Mouse (Mus musculus) fibroblast of lung, adult 2 months (primary cell): ENCODE data around the gene Tbk1.

ENCODE experiments used
- DNase-seq: peaks from one replicate; pipeline ENCODE4 v3.0.0-alpha.2; 2011; ENCODE audit warnings: low read depth

The Tbk1 gene

DNA sequence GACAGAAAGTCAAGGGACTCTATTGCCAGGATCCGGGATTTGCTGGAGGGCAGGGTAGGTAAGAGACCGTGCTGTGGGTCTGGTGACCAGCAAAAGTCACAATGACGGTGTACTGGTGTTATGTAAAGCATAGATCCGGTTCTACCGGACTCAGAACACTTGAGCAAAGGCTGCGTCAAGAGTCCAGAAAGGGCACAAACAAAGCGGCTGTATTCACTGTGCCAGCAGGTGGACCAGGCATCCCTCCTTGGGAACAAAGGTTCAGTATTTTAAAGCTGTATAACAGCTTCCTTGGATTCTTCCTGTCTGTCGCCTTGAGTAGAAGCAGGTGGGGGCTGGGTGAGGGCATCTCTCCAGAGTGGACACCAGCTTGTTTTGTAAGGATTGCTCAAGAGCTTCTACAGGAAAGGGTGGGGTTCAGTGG is 88.1 kb downstream of the Tbk1 start:
- DNase-seq = no peak

DNA sequence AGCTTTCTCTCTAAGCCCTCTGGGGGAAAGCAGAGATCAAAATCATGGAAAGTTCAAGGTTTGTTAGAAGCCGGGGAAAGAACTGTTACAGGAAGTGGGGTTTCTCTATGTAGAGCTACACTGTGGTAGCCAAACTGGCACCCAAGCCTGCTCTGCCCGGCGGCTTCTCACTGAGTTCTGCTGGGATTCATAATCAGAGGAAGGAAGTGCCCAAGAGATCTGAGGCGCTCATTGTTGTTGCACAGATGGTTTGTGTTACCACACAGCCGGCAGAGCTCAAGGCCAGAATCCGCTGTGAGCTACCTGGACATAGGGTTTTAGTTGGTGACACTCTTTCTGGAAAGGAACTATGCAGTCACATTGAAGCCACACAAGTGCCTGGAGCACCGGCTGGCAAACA is 88.6 kb downstream of the Tbk1 start:
- DNase-seq = no peak

- no peak for DNase-seq
These were observed 90.0 kb downstream of the Tbk1 start for GRCm38 (mm10) chr10:121496616-121497015.
